Mouse (Mus musculus) kidney, adult 2 months (tissue): ENCODE measurements around the gene Slit3.

ENCODE experiments used
- CTCF ChIP-seq: fragments of 200-500 bp; conservative IDR thresholded peaks from 2 replicates; pipeline ENCODE4 v1.5.1; 2011; ENCODE audit warnings: low read depth, mild to moderate bottlenecking, control low read depth, low read length, moderate library complexity, mixed read lengths; ENCODE audit not compliant: insufficient read depth, insufficient read length
- POLR2A ChIP-seq: fragments of 200-500 bp; IDR thresholded peaks from one replicate; pipeline ENCODE4 v1.6.1; 2011; ENCODE audit warnings: low read depth, low read length, control low read depth

- TF ChIP-seq CTCF (no peak), POLR2A (no peak)
Observed at GRCm38 (mm10) chr11:35282825-35283571, 162.0 kb downstream of the Slit3 start.
